Mouse (Mus musculus) brain, adult 2 months (tissue): ENCODE measurements around the gene Socs7.

Experiments
- DNase-seq: peaks from one replicate; pipeline ENCODE4 v3.0.0; 2011; ENCODE audit warnings: low read depth, low spot score

The Socs7 gene

DNA sequence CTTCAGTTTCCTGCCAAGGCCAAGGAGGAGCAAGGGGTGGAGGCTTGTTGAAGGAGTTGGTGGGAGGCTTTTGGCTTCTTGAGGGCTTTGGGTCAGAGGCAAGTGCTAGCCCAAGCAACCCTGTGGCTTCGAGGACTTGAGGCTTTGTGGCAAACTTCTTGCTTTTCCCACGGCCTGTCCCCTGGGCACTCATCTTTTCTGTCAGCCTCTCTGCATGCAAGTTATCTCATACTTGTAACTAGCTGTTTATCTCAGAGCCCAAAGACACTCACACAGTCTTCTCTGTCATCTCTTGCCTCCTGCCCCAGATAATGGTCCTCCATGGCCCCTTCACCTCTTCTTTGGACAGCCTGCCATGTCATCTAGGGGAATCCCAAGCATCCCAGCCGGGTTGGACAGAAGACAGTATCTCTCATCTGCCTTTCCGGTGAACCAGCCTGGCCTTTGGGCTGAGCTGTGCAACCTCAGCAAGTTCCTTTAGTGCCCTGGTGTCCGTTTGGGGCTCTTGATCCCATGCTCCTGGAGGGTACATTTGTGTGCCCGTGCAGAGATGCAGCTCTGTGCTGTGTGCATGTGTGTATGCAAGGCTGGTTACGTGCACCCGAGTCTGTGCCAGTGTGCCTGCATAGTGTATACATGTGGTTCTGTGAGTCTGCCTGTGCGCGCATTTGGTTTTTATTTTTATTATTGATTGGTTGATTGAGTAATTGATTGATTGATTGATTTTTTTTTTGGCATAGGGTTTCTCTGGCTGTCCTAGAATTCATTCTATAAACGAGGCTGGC is 80.7 kb downstream of the Socs7 start:
- no peak for DNase-seq

DNA sequence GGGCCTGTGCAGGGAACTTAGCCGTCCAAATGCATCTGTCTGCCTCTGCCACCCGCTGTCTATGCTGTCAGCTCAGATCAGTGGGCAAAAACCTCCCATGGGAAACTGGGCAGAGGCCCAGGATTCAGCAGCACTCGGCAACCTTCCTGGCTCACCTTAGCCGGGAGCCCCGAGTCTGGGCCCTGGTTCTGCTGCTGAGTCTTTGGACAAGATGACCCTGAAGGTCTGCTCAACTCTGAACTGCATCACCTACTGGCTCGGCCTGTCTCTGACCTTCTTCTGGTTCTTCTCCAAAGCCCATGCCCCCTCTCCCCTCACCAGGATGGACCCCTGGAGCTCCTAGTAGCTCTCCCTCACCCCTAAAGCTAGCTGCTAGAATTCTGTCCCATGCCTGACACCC is 83.2 kb downstream of the Socs7 start:
- DNase-seq: no peak

DNA sequence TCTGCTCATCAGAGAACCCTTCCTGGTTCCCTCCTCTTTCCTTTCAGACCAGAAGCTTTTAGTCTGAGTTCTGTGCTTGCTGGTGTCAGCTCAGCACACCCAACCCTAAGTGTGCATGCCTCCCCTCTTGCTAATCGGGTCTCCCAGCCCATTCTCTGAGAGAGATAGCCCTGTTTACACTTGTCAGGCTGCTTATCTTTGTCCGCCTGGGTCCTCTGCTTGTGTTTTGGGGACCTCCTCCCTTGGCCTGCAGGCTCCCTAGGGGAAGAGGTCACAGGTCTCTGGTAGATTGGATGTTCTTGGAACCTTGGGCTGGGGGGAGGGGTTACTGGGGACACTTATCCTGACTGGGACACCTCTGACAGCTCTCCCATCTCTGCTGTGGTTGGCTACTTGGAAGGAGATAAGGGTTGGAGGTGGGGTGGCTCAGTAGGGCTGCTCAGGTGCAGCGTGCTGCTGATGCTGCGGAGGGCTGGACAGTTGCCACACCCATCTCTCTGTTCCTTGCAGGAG is 83.7 kb downstream of the Socs7 start:
- DNase-seq: no peak

DNA sequence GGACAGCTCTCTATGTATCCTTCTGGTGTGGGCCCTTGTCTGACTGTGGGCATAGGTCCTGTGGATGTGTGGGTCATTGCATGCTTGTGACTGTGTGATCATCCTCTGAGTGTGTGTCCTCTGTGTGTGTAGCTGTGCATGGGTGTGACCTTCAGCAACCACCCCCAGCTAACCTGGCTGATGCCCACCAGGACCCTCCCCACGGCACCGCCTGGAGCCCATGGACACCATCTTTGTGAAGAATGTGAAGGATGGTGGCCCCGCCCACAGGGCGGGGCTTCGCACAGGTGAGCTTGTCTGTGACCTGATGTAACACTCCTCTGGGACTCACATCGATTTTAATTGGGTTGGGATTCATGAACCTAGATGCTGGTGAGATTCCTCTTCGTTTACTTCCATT is 85.6 kb downstream of the Socs7 start:
- no peak for DNase-seq
